Comparison of ENCODE assay signal across 21 mouse cellular contexts in the genomic region with DNA sequence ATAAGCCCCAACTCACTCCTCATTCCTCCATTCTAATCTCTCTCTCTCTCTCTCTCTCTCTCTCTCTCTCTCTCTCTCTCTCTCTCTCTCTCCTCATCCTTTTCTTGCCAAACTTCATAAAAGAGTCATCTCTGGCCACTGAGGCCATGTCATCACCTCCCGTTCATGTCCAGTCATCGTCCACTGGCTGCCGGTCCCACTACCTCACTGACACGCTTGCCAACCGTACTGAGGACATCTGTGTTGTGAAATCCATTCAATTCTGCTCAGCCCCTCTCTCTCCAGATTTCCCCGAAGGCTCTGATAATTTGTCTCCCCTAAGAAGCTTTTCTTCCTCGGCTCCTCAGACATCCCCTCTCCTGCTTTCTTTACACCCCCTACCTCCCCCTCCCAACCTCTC.
DNase-seq lines count a peak whose midpoint lies in the region; ATAC-seq lines count a peak whose summit lies in the region.
"Had no signal": no experiment of that assay in that cellular context is flagged by ENCODE, and none has a peak within 500 bp of the region (broad histone marks: within the 10 kb centered on the region; RNA-seq: fewer than 3 reads in every experiment).

No protein-coding gene starts in this region.

- 28% methylated on average over 7 of the region's 7 CpGs for WGBS in heart, embryonic 12.5 days

- no peak overlapping the region for H3K4me2 ChIP-seq in heart, embryonic 12.5 days
- H3K4me2 ChIP-seq: forebrain, embryonic 12.5 days; hindbrain, embryonic 14.5 days; kidney, embryonic 15.5 days; limb, embryonic 13.5 days; liver, embryonic 15.5 days; midbrain, embryonic 11.5 days; neural tube, embryonic 13.5 days; stomach, embryonic 15.5 days had no signal

- H3K27ac ChIP-seq in heart, embryonic 12.5 days (ENCODE audit: poor library complexity, severe bottlenecking): no peak overlapping the region
- H3K27ac ChIP-seq: embryonic facial prominence, embryonic 10.5 days; forebrain, embryonic 12.5 days; hindbrain, embryonic 14.5 days; kidney, embryonic 15.5 days; limb, embryonic 13.5 days; liver, embryonic 15.5 days; neural tube, embryonic 13.5 days; stomach, embryonic 15.5 days had no signal

- H3K9me3 ChIP-seq in heart, embryonic 12.5 days (replicated peaks): no peaks in the 10 kb centered on the region
- H3K9me3 ChIP-seq: embryonic facial prominence, embryonic 10.5 days; forebrain, embryonic 12.5 days; kidney, embryonic 15.5 days; limb, embryonic 13.5 days; liver, embryonic 15.5 days; neural tube, embryonic 13.5 days; stomach, embryonic 15.5 days had no signal

- no peak overlapping the region for H3K4me3 ChIP-seq in heart, embryonic 12.5 days
- H3K4me3 ChIP-seq: embryonic facial prominence, embryonic 10.5 days; forebrain, embryonic 12.5 days; kidney, embryonic 15.5 days; limb, embryonic 13.5 days; liver, embryonic 15.5 days; neural tube, embryonic 13.5 days; stomach, embryonic 15.5 days had no signal

- H3K4me1 ChIP-seq in heart, embryonic 12.5 days (replicated peaks): peaks cover 9% of the 10 kb centered on the region; the same call in 1 of the 2 replicates
- H3K4me1 ChIP-seq: embryonic facial prominence, embryonic 10.5 days; forebrain, embryonic 12.5 days; kidney, embryonic 15.5 days; limb, embryonic 13.5 days; liver, embryonic 15.5 days; neural tube, embryonic 13.5 days; stomach, embryonic 15.5 days had no signal

- H3K36me3 ChIP-seq in heart, embryonic 12.5 days: no peaks in the 10 kb centered on the region
- H3K36me3 ChIP-seq: embryonic facial prominence, embryonic 10.5 days; forebrain, embryonic 12.5 days; kidney, embryonic 15.5 days; limb, embryonic 13.5 days; liver, embryonic 15.5 days; neural tube, embryonic 13.5 days; stomach, embryonic 15.5 days had no signal

- peak; percentile 96 for DNase-seq in heart, adult 11 months
- DNase-seq in 3134 (ENCODE audit: extremely low read depth, insufficient read length, low spot score): peak; percentile 11
- peak; percentile 46 for DNase-seq in gastrocnemius, postnatal 25 days
- DNase-seq in heart, postnatal 4 days: peak; percentile 47
- no peak for DNase-seq in kidney, adult 9 months
- DNase-seq in Muller cell, postnatal 12 days (ENCODE audit: inconsistent ontology term): no peak
- no peak for DNase-seq in spleen, postnatal 14 days (ENCODE audit: low spot score in 2 of 2)
- DNase-seq: cerebellum, adult 8-10 months; right cerebral cortex, postnatal 14 days; thymus, adult 2 months had no signal

- H3K27me3 ChIP-seq in heart, embryonic 12.5 days (replicated peaks): no peaks in the 10 kb centered on the region
- H3K27me3 ChIP-seq: CH12.LX; forebrain, embryonic 12.5 days; kidney, embryonic 15.5 days; limb, embryonic 13.5 days; liver, embryonic 15.5 days; neural tube, embryonic 13.5 days; stomach, embryonic 15.5 days had no signal

- H3K9ac ChIP-seq in heart, embryonic 12.5 days: no peak overlapping the region
- H3K9ac ChIP-seq: forebrain, embryonic 12.5 days; hindbrain, embryonic 14.5 days; kidney, embryonic 15.5 days; limb, embryonic 13.5 days; liver, embryonic 15.5 days; neural tube, embryonic 13.5 days; stomach, embryonic 15.5 days had no signal

- ATAC-seq in heart, embryonic 12.5 days (ENCODE audit: insufficient number of reproducible peaks, low FRiP score): no peak

Comparison
In these comparisons a context has a peak if more than half of its experiments do, and no peak if none do; other contexts are left out.
1. DNase-seq: peak in heart, adult 11 months (single experiment), 3134 (single experiment), gastrocnemius, postnatal 25 days (single experiment) and heart, postnatal 4 days (single experiment); none in kidney, adult 9 months (single experiment), Muller cell, postnatal 12 days (single experiment) and spleen, postnatal 14 days (0 of 2).